In genomic region chr11:105063292-105063691, GRCm38 (mm10) we compare ENCODE assay signal across 18 mouse cellular contexts. TPM values are rescaled to one million over a fixed set of nuclear protein-coding genes. Genes with fewer than 3 reads are reported as not detected.
DNase-seq lines count a peak whose midpoint lies in the region; TF ChIP-seq lines count a peak whose summit lies in the region.
"Had no signal": no experiment of that assay in that cellular context is flagged by ENCODE, and none has a peak within 500 bp of the region (broad histone marks: within the 10 kb centered on the region; RNA-seq: fewer than 3 reads in every experiment).

Efcab3 (plus strand) TSS chr11:105063592.

- no peak for DNase-seq in testis, postnatal 14 days (ENCODE audit: low spot score)
- DNase-seq: adrenal gland, adult 2 months; adrenal gland, adult 8-10 months; adrenal gland, postnatal 10 days; adrenal gland, postnatal 14 days; adrenal gland, postnatal 25 days; adrenal gland, postnatal 36 days; B cell, adult 2 months; cerebellum, adult 11 months; cerebellum, adult 11-12 months; cerebellum, adult 18-20 months; cerebellum, adult 2 months had no signal

- H3K4me3 ChIP-seq in testis, adult 2 months (ENCODE audit: control insufficient read depth, low read depth, low read length), result no peak within 1 kb of the TSS

- no peaks in the 10 kb centered on the region for H3K4me1 ChIP-seq in testis, adult 2 months (ENCODE audit: control insufficient read depth, insufficient read depth, low read length)

- no peaks in the 10 kb centered on the region for H3K27me3 ChIP-seq in testis, adult 2 months (ENCODE audit: control insufficient read depth, insufficient read depth, low read length)
- H3K27me3 ChIP-seq: CH12.LX had no signal

- TF ChIP-seq POLR2A in testis, adult 2 months (IDR thresholded peaks at IDR 0.05; ENCODE audit: control insufficient read depth, low read depth, low read length), result no peak

- H3K27ac ChIP-seq in testis, adult 2 months (ENCODE audit: control insufficient read depth, insufficient read depth, low read depth, low read length), result no peak within 1 kb of the TSS

- TF ChIP-seq CTCF in testis, adult 2 months (IDR thresholded peaks at IDR 0.05; ENCODE audit: control insufficient read depth, insufficient read depth, insufficient replicate concordance, low read depth, low read length), result no peak

- no peaks in the 10 kb centered on the region for H3K36me3 ChIP-seq in testis, adult 2 months (ENCODE audit: control insufficient read depth, insufficient read depth, low read length)
- H3K36me3 ChIP-seq: G1E had no signal

RNA-seq across cellular contexts. Expression of gene Efcab3, which starts in this region (rescaled TPM):
- 138 and 148 TPM in 2 replicates for polyA plus RNA-seq in testis, adult 2 months (2012; rRNA removed)
- polyA plus RNA-seq: activated CD4-positive, CD25-positive, alpha-beta regulatory T cell, adult 4 months; adrenal gland, adult 2 months; C2C12; CD4-positive, CD25-positive, alpha-beta regulatory T cell, adult 4 months; G1E had no signal
